Mouse (Mus musculus) ES-Bruce4 (cell line): ENCODE results near the gene Cyb561a3.

Experiments used
- CTCF ChIP-seq: IDR thresholded peaks from one replicate; pipeline ENCODE4 v1.8.1; 2011; ENCODE audit warnings: low read depth, low read length
- EP300 ChIP-seq: IDR thresholded peaks from 2 replicates; pipeline ENCODE4 v1.6.1; 2011; ENCODE audit warnings: low read depth, low read length; ENCODE audit not compliant: insufficient read depth

DNA sequence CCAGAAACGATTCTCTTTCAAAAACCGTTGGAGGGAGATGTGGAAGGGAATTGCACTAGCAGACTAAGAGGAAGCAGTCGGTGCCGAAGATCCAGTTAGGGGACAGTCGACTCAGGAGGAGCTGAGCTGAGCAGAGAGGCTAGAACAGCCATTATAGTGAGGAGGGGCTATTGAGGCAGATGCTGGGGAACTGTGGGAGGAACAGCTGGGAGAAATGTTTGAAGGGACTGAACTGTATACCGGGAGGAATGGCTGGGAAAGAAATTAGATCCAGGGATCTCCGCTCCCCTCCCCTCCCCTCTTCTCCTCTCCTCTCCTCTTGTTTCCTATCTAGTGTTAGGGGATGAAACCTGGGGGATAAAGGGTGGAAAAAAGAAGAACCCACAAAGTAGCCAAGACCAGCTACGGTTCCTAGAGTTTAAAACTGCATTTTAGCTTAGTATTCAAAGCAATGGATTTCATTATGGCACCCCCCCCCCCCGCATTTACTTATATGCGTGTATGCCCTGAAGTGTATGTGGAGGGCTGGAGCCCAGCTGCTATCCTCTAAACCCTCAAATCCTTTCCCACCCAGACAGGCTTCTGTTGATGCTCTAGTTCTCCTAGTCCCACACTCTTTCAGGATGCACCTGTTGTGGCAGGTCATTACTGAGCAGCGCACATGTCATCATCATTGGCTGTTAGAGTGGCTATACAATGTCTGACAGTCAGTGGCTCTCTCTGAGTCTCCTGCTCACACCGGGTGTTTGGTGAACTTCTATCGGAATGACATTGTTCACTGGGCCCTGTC lies 63.8 kb downstream of the Cyb561a3 start:
- TF ChIP-seq CTCF, result no peak
- TF ChIP-seq EP300, result no peak
